Mouse (Mus musculus) liver, embryonic 14.5 days (tissue): ENCODE measurements at regions not wholly inside any gene's neighbourhood (a gene's known extent, or its start where the extent isn't known, plus 50 kb on each side); places are given as distances from the start of the nearest gene placed in this dataset.

Source experiments
- CTCF ChIP-seq: IDR thresholded peaks from 2 replicates; pipeline ENCODE4 v1.5.1; 2016; ENCODE audit warnings: antibody characterized with exemption, low read depth, control low read depth
- EP300 ChIP-seq: IDR thresholded peaks from 2 replicates; pipeline ENCODE4 v1.6.1; 2016; ENCODE audit warnings: antibody characterized with exemption, low read depth

- TF ChIP-seq CTCF (no peak), EP300 (no peak)
These were observed 161.9 kb downstream of the Ttc32 start for GRCm38 (mm10) chr12:9191721-9192120.
